8 mouse cellular contexts compared by ENCODE assay signal in the genomic region with DNA sequence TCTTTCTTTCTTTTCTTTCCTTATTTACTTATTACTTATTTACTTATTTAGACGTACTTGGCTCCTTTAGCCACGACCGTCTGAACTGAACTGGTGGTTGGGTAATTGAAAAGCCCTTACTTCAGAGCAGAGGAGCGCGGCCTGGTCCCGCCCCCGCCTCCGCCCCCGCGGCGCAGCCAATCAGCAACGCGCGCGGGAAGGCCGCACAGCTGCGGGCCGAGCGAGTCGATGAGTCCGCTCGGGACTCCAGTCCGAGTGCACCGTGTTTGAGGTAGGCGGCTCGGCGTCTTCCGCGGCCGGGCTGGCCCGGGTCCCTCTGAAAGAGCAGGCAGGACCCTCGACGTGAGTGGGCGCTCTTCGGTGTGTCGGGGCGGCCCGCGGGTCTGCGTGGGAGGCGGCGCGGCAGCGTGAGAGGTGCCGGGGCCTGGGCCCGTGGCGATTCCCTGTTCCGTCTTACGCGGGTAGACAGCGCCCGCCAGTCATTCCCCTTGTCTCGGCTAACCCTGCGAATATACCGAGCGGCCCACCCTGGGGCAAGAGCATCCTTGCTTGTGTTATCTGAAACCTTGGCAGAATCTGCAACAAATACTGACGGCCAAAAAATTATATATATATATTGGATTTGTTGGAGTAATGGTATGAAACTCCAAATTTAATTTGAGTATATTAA. TPM values are rescaled to one million over a fixed set of nuclear protein-coding genes. Genes with fewer than 3 reads are reported as not detected.
DNase-seq lines count a peak whose midpoint lies in the region; ATAC-seq lines count a peak whose summit lies in the region.

Gene Clcc1 (plus strand): TSS at position 204 of the 670 bp plus-strand sequence.

- peak; percentile 96 for ATAC-seq in megakaryocyte progenitor cell, adult 5-6 weeks (replicated peaks; ENCODE audit: poor library complexity)

- DNase-seq in adipocyte (ENCODE audit: low spot score): peak; percentile 90
- peak; percentile 94 for DNase-seq in embryo, embryonic 10 days (ENCODE audit: low spot score)
- peak; percentile 96 for DNase-seq in gastrocnemius, postnatal 10 days
- DNase-seq in induced T-regulatory cell, adult 2 months (ENCODE audit: low read depth): peak; percentile 95
- peak; percentile 84 to 95 for DNase-seq in left cerebral cortex, adult 9 months (ENCODE audit: low spot score in 2 of 2)
- peak; percentile 93 for DNase-seq in right cerebral cortex, postnatal 14 days
- DNase-seq in urinary bladder, postnatal 36 days (ENCODE audit: low spot score in 2 of 2): peak; percentile 96

RNA-seq across cellular contexts. Expression of gene Clcc1, which starts in this region (rescaled TPM):
- total RNA-seq in gastrocnemius, postnatal 10 days (2021): 10 to 100 TPM; 26.4 to 29.9 TPM
- 36.1 and 39.2 TPM in 2 replicates for total RNA-seq in megakaryocyte progenitor cell, adult 5-6 weeks (2015)
- total RNA-seq in megakaryocyte progenitor cell, adult 5-6 weeks (2017): 85.3 and 91.2 TPM in 2 replicates

Comparison
In these comparisons a context has a peak if more than half of its experiments do, and no peak if none do; other contexts are left out.
1. Peak in every context shown above with its lines: DNase-seq and ATAC-seq.